Mouse (Mus musculus) midbrain, postnatal 0 days (tissue): Measurements from ENCODE around the gene Thsd4. TPM values are rescaled to one million over a fixed set of nuclear protein-coding genes. Genes with fewer than 3 reads are reported as not detected.

ENCODE experiments used
- ATAC-seq: fragments of 200-750 bp; cut with Nextera tagmentation; 2 replicates; pipeline ENCODE4 v1.8.0; 2017; ENCODE audit warnings: moderate number of reproducible peaks, mild to moderate bottlenecking, moderate TSS enrichment, moderate library complexity; ENCODE audit not compliant: low FRiP score
- DNase-seq: peaks from one replicate; pipeline ENCODE4 v3.0.0-alpha.2; 2015; ENCODE audit warnings: low spot score
- H3K27ac ChIP-seq: fragments of 300-500 bp; sonication (generic); 2 replicates; pipeline ENCODE4 v1.5.1; 2014; ENCODE audit warnings: low read depth, mild to moderate bottlenecking, low read length, mixed read lengths
- H3K27me3 ChIP-seq: fragments of 300-500 bp; sonication (generic); 2 replicates; pipeline ENCODE4 v1.6.1; 2014; ENCODE audit warnings: low read length, control low read depth, mixed read lengths; ENCODE audit not compliant: insufficient read depth
- H3K36me3 ChIP-seq: fragments of 300-500 bp; sonication (generic); 2 replicates; pipeline ENCODE4 v1.6.1; 2014; ENCODE audit warnings: low read length, control low read depth, mixed read lengths; ENCODE audit not compliant: insufficient read depth
- H3K4me1 ChIP-seq: fragments of 300-500 bp; sonication (generic); 2 replicates; pipeline ENCODE4 v1.6.1; 2014; ENCODE audit warnings: mild to moderate bottlenecking, control low read depth, antibody characterized with exemption, low read length, mixed read lengths; ENCODE audit not compliant: insufficient read depth
- H3K4me2 ChIP-seq: fragments of 300-500 bp; sonication (generic); 2 replicates; pipeline ENCODE4 v1.6.1; 2014; ENCODE audit warnings: low read depth, mild to moderate bottlenecking, low read length, mixed read lengths; ENCODE audit not compliant: poor library complexity, severe bottlenecking
- H3K4me3 ChIP-seq: fragments of 300-500 bp; sonication (generic); 2 replicates; pipeline ENCODE4 v1.5.1; 2014; ENCODE audit warnings: low read depth, mild to moderate bottlenecking, low read length, moderate library complexity
- H3K9ac ChIP-seq: fragments of 300-500 bp; sonication (generic); replicated peaks from 2 replicates; pipeline ENCODE4 v1.6.1; 2014; ENCODE audit warnings: mild to moderate bottlenecking, low read length, moderate library complexity, mixed read lengths; ENCODE audit not compliant: poor library complexity, severe bottlenecking
- H3K9me3 ChIP-seq: fragments of 300-500 bp; sonication (generic); 2 replicates; pipeline ENCODE4 v1.6.1; 2016; ENCODE audit warnings: low read length, control low read depth
- CTCF ChIP-seq: IDR thresholded peaks from 2 replicates; pipeline ENCODE4 v1.5.1; 2016; ENCODE audit warnings: antibody characterized with exemption, mild to moderate bottlenecking
- WGBS: fragments of 180-500 bp; shearing (Covaris S2); extraction: QIAGEN DNeasy Blood & Tissue Kit; methylation state at CpG from one replicate; pipeline ENCODE4 v1.1.7; 2014; 5-methylcytosine and 5-hydroxymethylcytosine counted together
- polyA plus RNA-seq: library from polyadenylated mRNA; unstranded; fragments of >200 nt; fragmentation: Nextera tagmentation; extraction: Ambion mirVana; gene quantifications from 2 replicates; pipeline ENCODE4 v1.2.1, GENCODE M21; 2015
- total RNA-seq: library from RNA; depleted of rRNA; stranded (reverse); fragments of >200 nt; gene quantifications from 2 replicates; pipeline ENCODE4 v1.2.3, GENCODE M21; 2014

The Thsd4 gene
- total and polyA plus RNA-seq, 2 experiments from 2014 or later, result 4.8 to 23.6 TPM

GRCm38 (mm10) chr9:60295199-60295598, 226.6 kb downstream of the Thsd4 start:
- H3K4me2 ChIP-seq, result no peak overlapping the region
- no peak overlapping the region for H3K27ac ChIP-seq
- H3K9me3 ChIP-seq, result no peaks in the 10 kb centered on the region
- H3K4me1 ChIP-seq, result no peaks in the 10 kb centered on the region
- no peak overlapping the region for H3K9ac ChIP-seq
- WGBS, result 73% methylated on average over 6 of the region's 6 CpGs
- H3K36me3 ChIP-seq, result no peaks in the 10 kb centered on the region
- no peak for TF ChIP-seq CTCF
- no peaks in the 10 kb centered on the region for H3K27me3 ChIP-seq
- DNase-seq, result no peak
- no peak overlapping the region for H3K4me3 ChIP-seq
- no peak for ATAC-seq

GRCm38 (mm10) chr9:60293129-60293528, 228.7 kb downstream of the Thsd4 start:
- no peak overlapping the region for H3K9ac ChIP-seq
- no peak overlapping the region for H3K4me2 ChIP-seq
- H3K9me3 ChIP-seq, result no peaks in the 10 kb centered on the region
- 68% methylated on average over 6 of the region's 6 CpGs for WGBS
- no peak for DNase-seq
- ATAC-seq, result no peak
- H3K36me3 ChIP-seq, result no peaks in the 10 kb centered on the region
- no peak for TF ChIP-seq CTCF
- H3K4me1 ChIP-seq, result no peaks in the 10 kb centered on the region
- H3K27ac ChIP-seq, result no peak overlapping the region
- H3K4me3 ChIP-seq, result no peak overlapping the region
- no peaks in the 10 kb centered on the region for H3K27me3 ChIP-seq

- no peak overlapping the region for H3K4me2 ChIP-seq
- H3K27ac ChIP-seq, result no peak overlapping the region
- 86% methylated on average over 8 of the region's 8 CpGs for WGBS
- no peak overlapping the region for H3K9ac ChIP-seq
- H3K27me3 ChIP-seq, result no peaks in the 10 kb centered on the region
- H3K9me3 ChIP-seq, result no peaks in the 10 kb centered on the region
- ATAC-seq (no peak), DNase-seq (no peak)
- no peaks in the 10 kb centered on the region for H3K4me1 ChIP-seq
- H3K36me3 ChIP-seq, result no peaks in the 10 kb centered on the region
- no peak overlapping the region for H3K4me3 ChIP-seq
- TF ChIP-seq CTCF, result no peak
These were observed 231.1 kb downstream of the Thsd4 start for GRCm38 (mm10) chr9:60290780-60291179.

- Histone ChIP-seq H3K27me3 (no peaks in the 10 kb centered on the region), H3K9me3 (no peaks in the 10 kb centered on the region), H3K27ac (no peak overlapping the region), H3K36me3 (no peaks in the 10 kb centered on the region), H3K4me1 (no peaks in the 10 kb centered on the region), H3K4me2 (no peak overlapping the region), H3K4me3 (no peak overlapping the region), H3K9ac (no peak overlapping the region)
- no peak for TF ChIP-seq CTCF
- DNase-seq (no peak), ATAC-seq (no peak)
- WGBS, result 67% methylated on average over 12 of the region's 12 CpGs
These were observed 233.1 kb downstream of the Thsd4 start for GRCm38 (mm10) chr9:60288789-60289188.

- TF ChIP-seq CTCF, result no peak
- 93% methylated on average over 3 of the region's 3 CpGs for WGBS
- Histone ChIP-seq H3K27ac (no peak overlapping the region), H3K9ac (no peak overlapping the region), H3K4me3 (no peak overlapping the region), H3K27me3 (no peaks in the 10 kb centered on the region), H3K4me2 (no peak overlapping the region), H3K36me3 (no peaks in the 10 kb centered on the region), H3K9me3 (no peaks in the 10 kb centered on the region), H3K4me1 (no peaks in the 10 kb centered on the region)
- DNase-seq, result no peak
- no peak for ATAC-seq
These were observed 235.5 kb downstream of the Thsd4 start for GRCm38 (mm10) chr9:60286390-60286789.

GRCm38 (mm10) chr9:60285047-60285462, 236.8 kb downstream of the Thsd4 start:
- no peak overlapping the region for H3K27ac ChIP-seq
- no peaks in the 10 kb centered on the region for H3K9me3 ChIP-seq
- ATAC-seq, result 0 out of 2 replicates have a peak, but pooled peaks have one; percentile 52
- no peak overlapping the region for H3K9ac ChIP-seq
- WGBS, result 12% methylated on average over 3 of the region's 3 CpGs
- no peak overlapping the region for H3K4me2 ChIP-seq
- no peaks in the 10 kb centered on the region for H3K4me1 ChIP-seq
- H3K36me3 ChIP-seq, result no peaks in the 10 kb centered on the region
- H3K4me3 ChIP-seq, result no peak overlapping the region
- no peak for DNase-seq
- TF ChIP-seq CTCF, result no peak
- no peaks in the 10 kb centered on the region for H3K27me3 ChIP-seq
